Mouse (Mus musculus) embryonic facial prominence, embryonic 14.5 days (tissue): ENCODE measurements around the gene Kcnj8. TPM values are rescaled to one million over a fixed set of nuclear protein-coding genes. Genes with fewer than 3 reads are reported as not detected.

Experiments used
- ATAC-seq: fragments of 200-750 bp; cut with Nextera tagmentation; 2 replicates; pipeline ENCODE4 v1.8.0; 2017; ENCODE audit warnings: low read depth, moderate number of reproducible peaks, moderate TSS enrichment
- DNase-seq: peaks from one replicate; pipeline ENCODE4 v3.0.0-alpha.2; 2015; ENCODE audit warnings: low spot score
- H3K27ac ChIP-seq: fragments of 300-500 bp; sonication (generic); replicated peaks from 2 replicates; pipeline ENCODE4 v1.5.1; 2014; ENCODE audit warnings: low read depth, mild to moderate bottlenecking, low read length, moderate library complexity
- H3K27me3 ChIP-seq: fragments of 300-500 bp; sonication (generic); replicated peaks from 2 replicates; pipeline ENCODE4 v1.6.1; 2014; ENCODE audit warnings: low read length; ENCODE audit not compliant: control insufficient read depth, insufficient read depth
- H3K36me3 ChIP-seq: fragments of 300-500 bp; sonication (generic); 2 replicates; pipeline ENCODE4 v1.6.1; 2014; ENCODE audit warnings: low read length, mixed read lengths; ENCODE audit not compliant: control insufficient read depth, insufficient read depth
- H3K4me1 ChIP-seq: fragments of 300-500 bp; sonication (generic); 2 replicates; pipeline ENCODE4 v1.6.1; 2014; ENCODE audit warnings: antibody characterized with exemption, low read length; ENCODE audit not compliant: control insufficient read depth, insufficient read depth
- H3K4me2 ChIP-seq: fragments of 300-500 bp; sonication (generic); 2 replicates; pipeline ENCODE4 v1.6.1; 2014; ENCODE audit warnings: low read depth, mild to moderate bottlenecking, low read length, moderate library complexity, mixed read lengths
- H3K4me3 ChIP-seq: fragments of 300-500 bp; sonication (generic); 2 replicates; pipeline ENCODE4 v1.5.1; 2014; ENCODE audit warnings: low read depth, mild to moderate bottlenecking, low read length
- H3K9ac ChIP-seq: fragments of 300-500 bp; sonication (generic); 2 replicates; pipeline ENCODE4 v1.6.1; 2014; ENCODE audit warnings: low read depth, mild to moderate bottlenecking, low read length, moderate library complexity, mixed read lengths
- H3K9me3 ChIP-seq: fragments of 300-500 bp; sonication (generic); 2 replicates; pipeline ENCODE4 v1.6.1; 2016; ENCODE audit warnings: low read length; ENCODE audit not compliant: control insufficient read depth
- WGBS: fragments of 180-500 bp; shearing (Covaris S2); extraction: QIAGEN DNeasy Blood & Tissue Kit; methylation state at CpG from one replicate; pipeline ENCODE4 v1.1.7; 2014; 5-methylcytosine and 5-hydroxymethylcytosine counted together
- polyA plus RNA-seq: library from polyadenylated mRNA; unstranded; fragments of >200 nt; fragmentation: Nextera tagmentation; extraction: Ambion mirVana; gene quantifications from 2 replicates; pipeline ENCODE4 v1.2.1, GENCODE M21; 2014

The Kcnj8 gene
- polyA plus RNA-seq, 1 experiment from 2014 or later, result 21.0 TPM

- WGBS, result 78% methylated on average over 6 of the region's 6 CpGs
- ATAC-seq (no peak), DNase-seq (no peak)
- Histone ChIP-seq H3K27me3 (peaks cover 4% of the 10 kb centered on the region; the same call in 1 of the 2 replicates), H3K9ac (no peak overlapping the region), H3K4me3 (no peak overlapping the region), H3K27ac (no peak overlapping the region), H3K4me2 (no peak overlapping the region), H3K36me3 (no peaks in the 10 kb centered on the region), H3K9me3 (no peaks in the 10 kb centered on the region), H3K4me1 (no peaks in the 10 kb centered on the region)
Measured at GRCm38 (mm10) chr6:142577801-142578200, 6.4 kb upstream of the Kcnj8 start.

- Histone ChIP-seq H3K9me3 (no peaks in the 10 kb centered on the region), H3K9ac (no peak overlapping the region), H3K27ac (no peak overlapping the region), H3K4me3 (no peak overlapping the region), H3K36me3 (no peaks in the 10 kb centered on the region), H3K27me3 (peaks cover 49% of the 10 kb centered on the region), H3K4me2 (no peak overlapping the region), H3K4me1 (no peaks in the 10 kb centered on the region)
- WGBS, result 52% methylated on average over 6 of the region's 6 CpGs
- DNase-seq (no peak), ATAC-seq (no peak)
Measured at GRCm38 (mm10) chr6:142572876-142573275, 1.5 kb upstream of the Kcnj8 start.

- peak overlapping the region; percentile 49 for H3K4me3 ChIP-seq
- no peak overlapping the region for H3K27ac ChIP-seq
- DNase-seq (no peak), ATAC-seq (no peak)
- no peaks in the 10 kb centered on the region for H3K4me1 ChIP-seq
- peak overlapping the region; percentile 52 for H3K9ac ChIP-seq
- no peaks in the 10 kb centered on the region for H3K9me3 ChIP-seq
- no peaks in the 10 kb centered on the region for H3K36me3 ChIP-seq
- 3% methylated on average over 21 of the region's 21 CpGs for WGBS
- peak overlapping the region; percentile 66 for H3K4me2 ChIP-seq
- peaks cover 49% of the 10 kb centered on the region for H3K27me3 ChIP-seq
Measured at GRCm38 (mm10) chr6:142571629-142572360, 381 bp upstream of the Kcnj8 start.

GRCm38 (mm10) chr6:142570046-142570770 lies 1.2 kb downstream of the Kcnj8 start:
- no peak for DNase-seq

GRCm38 (mm10) chr6:142568713-142569357 lies 2.6 kb downstream of the Kcnj8 start:
- Histone ChIP-seq H3K4me1 (no peaks in the 10 kb centered on the region), H3K9ac (no peak overlapping the region), H3K36me3 (no peaks in the 10 kb centered on the region), H3K9me3 (no peaks in the 10 kb centered on the region), H3K27me3 (peaks cover 49% of the 10 kb centered on the region), H3K27ac (no peak overlapping the region), H3K4me3 (peak overlapping the region; percentile 5; the same call in 1 of the 2 replicates), H3K4me2 (peak overlapping the region; percentile 6; the same call in 1 of the 2 replicates)
- DNase-seq (no peak), ATAC-seq (no peak)
- 34% methylated on average over 7 of the region's 7 CpGs for WGBS

More at GRCm38 (mm10) chr6:142570046-142570770, 1.2 kb downstream of the Kcnj8 start:
- Histone ChIP-seq H3K9ac (no peak overlapping the region), H3K27me3 (peaks cover 49% of the 10 kb centered on the region), H3K4me1 (no peaks in the 10 kb centered on the region), H3K27ac (no peak overlapping the region), H3K9me3 (no peaks in the 10 kb centered on the region), H3K36me3 (no peaks in the 10 kb centered on the region), H3K4me3 (peak overlapping the region; percentile 49), H3K4me2 (peak overlapping the region; percentile 66)
- 7% methylated on average over 30 of the region's 30 CpGs for WGBS
- no peak for ATAC-seq

GRCm38 (mm10) chr6:142567452-142567851 lies 4.0 kb downstream of the Kcnj8 start:
- Histone ChIP-seq H3K36me3 (no peaks in the 10 kb centered on the region), H3K27ac (no peak overlapping the region), H3K4me1 (no peaks in the 10 kb centered on the region), H3K4me3 (no peak overlapping the region), H3K4me2 (no peak overlapping the region), H3K9me3 (no peaks in the 10 kb centered on the region), H3K9ac (no peak overlapping the region), H3K27me3 (peaks cover 42% of the 10 kb centered on the region)
- no peak for ATAC-seq
- 27% methylated on average over 5 of the region's 5 CpGs for WGBS
- DNase-seq, result peak; percentile 65

GRCm38 (mm10) chr6:142564746-142565145 lies 6.7 kb downstream of the Kcnj8 start:
- WGBS, result 91% methylated on average over 3 of the region's 3 CpGs
- no peaks in the 10 kb centered on the region for H3K36me3 ChIP-seq

GRCm38 (mm10) chr6:142561151-142561550 lies 10.3 kb downstream of the Kcnj8 start:
- no peak for DNase-seq
- WGBS, result 64% methylated on average over 1 of the region's 1 CpGs
- no peak for ATAC-seq

More at GRCm38 (mm10) chr6:142564746-142565145, 6.7 kb downstream of the Kcnj8 start:
- no peaks in the 10 kb centered on the region for H3K4me1 ChIP-seq
- H3K9ac ChIP-seq, result no peak overlapping the region
- no peak for DNase-seq
- ATAC-seq, result no peak
- H3K27me3 ChIP-seq, result peaks cover 17% of the 10 kb centered on the region
- H3K4me2 ChIP-seq, result no peak overlapping the region
- H3K27ac ChIP-seq, result no peak overlapping the region
- no peak overlapping the region for H3K4me3 ChIP-seq
- no peaks in the 10 kb centered on the region for H3K9me3 ChIP-seq

More at GRCm38 (mm10) chr6:142561151-142561550, 10.3 kb downstream of the Kcnj8 start:
- Histone ChIP-seq H3K9ac (no peak overlapping the region), H3K4me2 (no peak overlapping the region), H3K27me3 (no peaks in the 10 kb centered on the region), H3K4me3 (no peak overlapping the region), H3K4me1 (no peaks in the 10 kb centered on the region), H3K27ac (no peak overlapping the region), H3K9me3 (no peaks in the 10 kb centered on the region), H3K36me3 (no peaks in the 10 kb centered on the region)
